Mouse (Mus musculus) CH12.LX (cell line): Measurements from ENCODE around the gene Dcp1b. TPM values are rescaled to one million over a fixed set of nuclear protein-coding genes. Genes with fewer than 3 reads are reported as not detected.

Source experiments
- DNase-seq: peaks from one replicate; pipeline ENCODE4 v3.0.0-alpha.2; 2013; ENCODE audit errors: extremely low read depth
- H3K27ac ChIP-seq: 2 replicates; pipeline ENCODE4 v1.5.1; 2012; ENCODE audit warnings: low read depth, mild to moderate bottlenecking, control low read depth, moderate library complexity; ENCODE audit not compliant: insufficient read depth
- H3K27me3 ChIP-seq: replicated peaks from 2 replicates; pipeline ENCODE3; 2012; ENCODE audit warnings: inconsistent platforms
- H3K36me3 ChIP-seq, 2 experiments: replicated peaks in 1 of 2; 2 replicates each; pipeline versions ENCODE3 to v1.6.1; 2012; ENCODE audit warnings: inconsistent platforms in 1 of 2, low read length in 1 of 2, mild to moderate bottlenecking in 1 of 2, mixed read lengths in 1 of 2, moderate library complexity in 1 of 2; ENCODE audit not compliant: control insufficient read depth in 1 of 2, insufficient read depth in 1 of 2
- H3K4me1 ChIP-seq, 2 experiments: 2 replicates each; pipeline ENCODE4 v1.6.1; 2012; ENCODE audit warnings: inconsistent platforms in 1 of 2, moderate library complexity in 1 of 2; ENCODE audit not compliant: insufficient read depth in 2 of 2, control insufficient read depth in 1 of 2
- H3K4me2 ChIP-seq: 2 replicates; pipeline ENCODE4 v1.6.1; 2012; ENCODE audit warnings: low read depth, mild to moderate bottlenecking, control low read depth; ENCODE audit not compliant: poor library complexity, insufficient read depth, severe bottlenecking
- H3K4me3 ChIP-seq, 3 experiments: fragments of 150-350 bp in 1 of 3; sonication (generic) in 1 of 3; replicated peaks in 1 of 3; 2 replicates each; pipeline versions ENCODE3 to v1.5.1; 2011 to 2012; ENCODE audit warnings: low read depth in 2 of 3, low read length in 2 of 3, mild to moderate bottlenecking in 2 of 3, moderate library complexity in 2 of 3, control low read depth in 1 of 3, improper control_type of control experiment in 1 of 3, inconsistent platforms in 1 of 3, mixed read lengths in 1 of 3; ENCODE audit not compliant: poor library complexity in 1 of 3
- H3K79me2 ChIP-seq: replicated peaks from 2 replicates; pipeline ENCODE4 v1.6.1; 2012; ENCODE audit warnings: mild to moderate bottlenecking, moderate library complexity; ENCODE audit not compliant: control insufficient read depth, poor library complexity, insufficient read depth, severe bottlenecking; ENCODE audit errors: extremely low read depth
- H3K9ac ChIP-seq: 2 replicates; pipeline ENCODE4 v1.6.1; 2012; ENCODE audit warnings: low read depth, mild to moderate bottlenecking, control low read depth, moderate library complexity; ENCODE audit not compliant: insufficient read depth
- H3K9me3 ChIP-seq: replicated peaks from 2 replicates; pipeline ENCODE3; 2012; ENCODE audit warnings: low read length, inconsistent platforms, mixed read lengths
- E2F4 ChIP-seq: IDR thresholded peaks from 2 replicates; pipeline ENCODE4 v1.6.1; 2011; ENCODE audit warnings: low read depth, low read length, improper control_type of control experiment; ENCODE audit not compliant: insufficient replicate concordance
- EP300 ChIP-seq: IDR thresholded peaks from 2 replicates; pipeline ENCODE4 v1.6.1; 2011; ENCODE audit warnings: low read length, improper control_type of control experiment
- GABPA ChIP-seq: IDR thresholded peaks from 2 replicates; pipeline ENCODE4 v1.6.1; 2012; ENCODE audit warnings: low read depth, low read length, improper control_type of control experiment, inconsistent platforms; ENCODE audit not compliant: insufficient replicate concordance
- IRF4 ChIP-seq: IDR thresholded peaks from 2 replicates; pipeline ENCODE4 v1.6.1; 2014; ENCODE audit warnings: low read depth, mild to moderate bottlenecking, inconsistent platforms, low read length, improper control_type of control experiment
- JUN ChIP-seq: IDR thresholded peaks from 2 replicates; pipeline ENCODE4 v1.6.1; 2011; ENCODE audit warnings: low read depth, mild to moderate bottlenecking, low read length, improper control_type of control experiment, moderate library complexity; ENCODE audit not compliant: insufficient read depth
- JUND ChIP-seq: conservative IDR thresholded peaks from 2 replicates; pipeline ENCODE4 v1.6.1; 2011; ENCODE audit warnings: low read depth, low read length, improper control_type of control experiment
- KAT2A ChIP-seq: IDR thresholded peaks from 2 replicates; pipeline ENCODE4 v1.6.1; 2012; ENCODE audit warnings: low read length, improper control_type of control experiment, inconsistent platforms; ENCODE audit not compliant: insufficient replicate concordance
- MAX ChIP-seq: IDR thresholded peaks from 2 replicates; pipeline ENCODE4 v1.6.1; 2011; ENCODE audit warnings: low read length, improper control_type of control experiment
- MEF2A ChIP-seq: IDR thresholded peaks from 2 replicates; pipeline ENCODE4 v1.6.1; 2014; ENCODE audit warnings: low read depth, mild to moderate bottlenecking, inconsistent platforms, low read length, improper control_type of control experiment, borderline replicate concordance
- MXI1 ChIP-seq: IDR thresholded peaks from 2 replicates; pipeline ENCODE4 v1.6.1; 2011; ENCODE audit warnings: mild to moderate bottlenecking, low read depth, low read length, improper control_type of control experiment
- MYC ChIP-seq: IDR thresholded peaks from 2 replicates; pipeline ENCODE4 v1.6.1; 2011; ENCODE audit warnings: low read depth, mild to moderate bottlenecking, improper control_type of control experiment, low read length
- NELFE ChIP-seq: IDR thresholded peaks from 2 replicates; pipeline ENCODE4 v1.6.1; 2011; ENCODE audit warnings: low read depth, low read length, improper control_type of control experiment
- PAX5 ChIP-seq: IDR thresholded peaks from 2 replicates; pipeline ENCODE4 v1.6.1; 2012; ENCODE audit warnings: low read length, inconsistent platforms, mixed read lengths
- POLR2A ChIP-seq: IDR thresholded peaks from 2 replicates; pipeline ENCODE4 v1.6.1; 2011; ENCODE audit warnings: low read depth, mild to moderate bottlenecking, improper control_type of control experiment, low read length
- POLR2AphosphoS2 ChIP-seq: IDR thresholded peaks from 2 replicates; pipeline ENCODE4 v1.6.1; 2011; ENCODE audit warnings: low read depth, low read length, improper control_type of control experiment
- RCOR1 ChIP-seq: conservative IDR thresholded peaks from 2 replicates; pipeline ENCODE4 v1.6.1; 2012; ENCODE audit warnings: low read depth, mild to moderate bottlenecking, inconsistent platforms, low read length, improper control_type of control experiment
- SIN3A ChIP-seq: IDR thresholded peaks from 2 replicates; pipeline ENCODE4 v1.6.1; 2012; ENCODE audit warnings: low read length, improper control_type of control experiment, inconsistent platforms
- SMC3 ChIP-seq: IDR thresholded peaks from 2 replicates; pipeline ENCODE4 v1.6.1; 2011; ENCODE audit warnings: low read depth, low read length, improper control_type of control experiment
- UBTF ChIP-seq: IDR thresholded peaks from 2 replicates; pipeline ENCODE4 v1.6.1; 2012; ENCODE audit warnings: low read depth, mild to moderate bottlenecking, inconsistent platforms, low read length, improper control_type of control experiment, moderate library complexity
- USF1 ChIP-seq: IDR thresholded peaks from 2 replicates; pipeline ENCODE4 v1.6.1; 2014; ENCODE audit warnings: low read depth, mild to moderate bottlenecking, inconsistent platforms, low read length, improper control_type of control experiment
- USF2 ChIP-seq: conservative IDR thresholded peaks from 2 replicates; pipeline ENCODE4 v1.6.1; 2011; ENCODE audit warnings: low read depth, low read length, improper control_type of control experiment
- ZC3H11A ChIP-seq: IDR thresholded peaks from 2 replicates; pipeline ENCODE4 v1.6.1; 2012; ENCODE audit warnings: low read depth, mild to moderate bottlenecking, inconsistent platforms, low read length, improper control_type of control experiment
- ZKSCAN1 ChIP-seq: IDR thresholded peaks from 2 replicates; pipeline ENCODE4 v1.6.1; 2012; ENCODE audit warnings: low read depth, inconsistent platforms, low read length, improper control_type of control experiment, borderline replicate concordance
- ZNF384 ChIP-seq: IDR thresholded peaks from 2 replicates; pipeline ENCODE4 v1.6.1; 2012; ENCODE audit warnings: low read depth, low read length, improper control_type of control experiment, inconsistent platforms
- dilution Hi-C: fragments of 300-500 bp; cut with MboI; formaldehyde crosslinking; loops from 2 replicates; pipeline ENCODE4 v1.14.3; 2020; ENCODE audit warnings: low sequenced_read_pairs; ENCODE audit not compliant: extremely low pct_unique_long_range_greater_than_20kb, extremely low pct_ligation_motif_present
- in situ Hi-C: fragments of 300-500 bp; cut with MboI; formaldehyde crosslinking; loops from 3 replicates; pipeline ENCODE4 v1.14.3; 2019; ENCODE audit warnings: low sequenced_read_pairs, low pct_ligation_motif_present, low pct_unique_long_range_greater_than_20kb, mixed read lengths
- polyA plus RNA-seq: library from polyadenylated mRNA; unstranded; fragments of >175 nt; gene quantifications from 2 replicates; pipeline ENCODE4 v1.2.1, GENCODE M21; 2012; ENCODE audit warnings: low read depth; ENCODE audit not compliant: insufficient read length
- total RNA-seq, 2 experiments: library from RNA; depleted of rRNA; stranded (reverse); fragments of 300-350 nt in 1 of 2; fragments of >200 nt in 1 of 2; gene quantifications; 2 replicates each; pipeline ENCODE4 v1.2.3; 2012 to 2014

The Dcp1b gene
- total and polyA plus RNA-seq, 3 experiments = 1.6 to 2.5 (median 2.2) TPM

GRCm38 (mm10) chr6:119200362-119200761 lies 25.3 kb downstream of the Dcp1b start:
- no peak for DNase-seq
- in situ Hi-C loops (no loop called here), dilution Hi-C loops (no loop called here)
- H3K4me3 ChIP-seq = no peak overlapping the region
- H3K4me2 ChIP-seq = no peak overlapping the region
- TF ChIP-seq GABPA (no peak), RCOR1 (no peak), ZC3H11A (no peak), JUND (no peak), MAX (no peak), MXI1 (no peak), POLR2AphosphoS2 (no peak), USF1 (no peak)
- H3K36me3 ChIP-seq = peaks cover 2% of the 10 kb centered on the region in 2 experiments
- peaks cover 0 to 2% of the 10 kb centered on the region in 2 experiments; a peak in 1 of 4 replicates for H3K4me1 ChIP-seq
- no peak overlapping the region for H3K27ac ChIP-seq
- H3K79me2 ChIP-seq = no peaks in the 10 kb centered on the region
- no peaks in the 10 kb centered on the region for H3K27me3 ChIP-seq
- no peak overlapping the region for H3K9ac ChIP-seq
- no peaks in the 10 kb centered on the region for H3K9me3 ChIP-seq

- Histone ChIP-seq H3K4me1 (peaks cover 0 to 4% of the 10 kb centered on the region in 2 experiments; a peak in 1 of 4 replicates), H3K4me3 (no peak overlapping the region), H3K79me2 (no peaks in the 10 kb centered on the region), H3K9me3 (no peaks in the 10 kb centered on the region), H3K9ac (no peak overlapping the region), H3K4me2 (no peak overlapping the region), H3K27me3 (no peaks in the 10 kb centered on the region), H3K36me3 (peaks cover 2% of the 10 kb centered on the region in 2 experiments), H3K27ac (no peak overlapping the region)
- dilution Hi-C loops (no loop called here), in situ Hi-C loops (no loop called here)
- no peak for DNase-seq
- TF ChIP-seq UBTF = no peak
- no peak for TF ChIP-seq ZKSCAN1
- TF ChIP-seq SMC3 = no peak
- TF ChIP-seq PAX5 = no peak
- no peak for TF ChIP-seq POLR2A
- no peak for TF ChIP-seq MAX
- no peak for TF ChIP-seq SIN3A
- no peak for TF ChIP-seq ZNF384
Observed at GRCm38 (mm10) chr6:119201575-119201974, 26.5 kb downstream of the Dcp1b start.

- dilution Hi-C loops = no loop called here
- DNase-seq = no peak
- Histone ChIP-seq H3K4me3 (no peak overlapping the region), H3K79me2 (no peaks in the 10 kb centered on the region), H3K4me1 (peaks cover 0 to 4% of the 10 kb centered on the region in 2 experiments; a peak in 1 of 4 replicates), H3K27me3 (no peaks in the 10 kb centered on the region), H3K9me3 (no peaks in the 10 kb centered on the region), H3K9ac (no peak overlapping the region), H3K4me2 (no peak overlapping the region), H3K36me3 (peaks cover 2% of the 10 kb centered on the region in 2 experiments), H3K27ac (no peak overlapping the region)
- in situ Hi-C loops = no loop called here
- no peak for TF ChIP-seq E2F4
- no peak for TF ChIP-seq MXI1
- TF ChIP-seq RCOR1 = no peak
- no peak for TF ChIP-seq POLR2A
- no peak for TF ChIP-seq JUND
- no peak for TF ChIP-seq GABPA
- TF ChIP-seq MEF2A = no peak
- no peak for TF ChIP-seq IRF4
- no peak for TF ChIP-seq MYC
- TF ChIP-seq SIN3A = no peak
- TF ChIP-seq KAT2A = no peak
- no peak for TF ChIP-seq NELFE
- no peak for TF ChIP-seq JUN
- no peak for TF ChIP-seq USF2
- no peak for TF ChIP-seq PAX5
- no peak for TF ChIP-seq EP300
- TF ChIP-seq MAX = no peak
- no peak for TF ChIP-seq ZC3H11A
Observed at GRCm38 (mm10) chr6:119204286-119204685, 29.2 kb downstream of the Dcp1b start.
